Mouse (Mus musculus) midbrain, postnatal 0 days (tissue): ENCODE measurements around the gene Abcb4. TPM values are rescaled to one million over a fixed set of nuclear protein-coding genes. Genes with fewer than 3 reads are reported as not detected.
A peak's percentile ranks its signal among the peaks of the same experiment; 100 is the strongest.

Source experiments
- ATAC-seq: fragments of 200-750 bp; cut with Nextera tagmentation; 2 replicates; pipeline ENCODE4 v1.8.0; 2017; ENCODE audit warnings: moderate number of reproducible peaks, mild to moderate bottlenecking, moderate TSS enrichment, moderate library complexity; ENCODE audit not compliant: low FRiP score
- DNase-seq: peaks from one replicate; pipeline ENCODE4 v3.0.0-alpha.2; 2015; ENCODE audit warnings: low spot score
- H3K27ac ChIP-seq: fragments of 300-500 bp; sonication (generic); 2 replicates; pipeline ENCODE4 v1.5.1; 2014; ENCODE audit warnings: low read depth, mild to moderate bottlenecking, low read length, mixed read lengths
- H3K27me3 ChIP-seq: fragments of 300-500 bp; sonication (generic); 2 replicates; pipeline ENCODE4 v1.6.1; 2014; ENCODE audit warnings: low read length, control low read depth, mixed read lengths; ENCODE audit not compliant: insufficient read depth
- H3K36me3 ChIP-seq: fragments of 300-500 bp; sonication (generic); 2 replicates; pipeline ENCODE4 v1.6.1; 2014; ENCODE audit warnings: low read length, control low read depth, mixed read lengths; ENCODE audit not compliant: insufficient read depth
- H3K4me1 ChIP-seq: fragments of 300-500 bp; sonication (generic); 2 replicates; pipeline ENCODE4 v1.6.1; 2014; ENCODE audit warnings: mild to moderate bottlenecking, control low read depth, antibody characterized with exemption, low read length, mixed read lengths; ENCODE audit not compliant: insufficient read depth
- H3K4me2 ChIP-seq: fragments of 300-500 bp; sonication (generic); 2 replicates; pipeline ENCODE4 v1.6.1; 2014; ENCODE audit warnings: low read depth, mild to moderate bottlenecking, low read length, mixed read lengths; ENCODE audit not compliant: poor library complexity, severe bottlenecking
- H3K4me3 ChIP-seq: fragments of 300-500 bp; sonication (generic); 2 replicates; pipeline ENCODE4 v1.5.1; 2014; ENCODE audit warnings: low read depth, mild to moderate bottlenecking, low read length, moderate library complexity
- H3K9ac ChIP-seq: fragments of 300-500 bp; sonication (generic); replicated peaks from 2 replicates; pipeline ENCODE4 v1.6.1; 2014; ENCODE audit warnings: mild to moderate bottlenecking, low read length, moderate library complexity, mixed read lengths; ENCODE audit not compliant: poor library complexity, severe bottlenecking
- H3K9me3 ChIP-seq: fragments of 300-500 bp; sonication (generic); 2 replicates; pipeline ENCODE4 v1.6.1; 2016; ENCODE audit warnings: low read length, control low read depth
- CTCF ChIP-seq: IDR thresholded peaks from 2 replicates; pipeline ENCODE4 v1.5.1; 2016; ENCODE audit warnings: antibody characterized with exemption, mild to moderate bottlenecking
- WGBS: fragments of 180-500 bp; shearing (Covaris S2); extraction: QIAGEN DNeasy Blood & Tissue Kit; methylation state at CpG from one replicate; pipeline ENCODE4 v1.1.7; 2014; 5-methylcytosine and 5-hydroxymethylcytosine counted together
- polyA plus RNA-seq: library from polyadenylated mRNA; unstranded; fragments of >200 nt; fragmentation: Nextera tagmentation; extraction: Ambion mirVana; gene quantifications from 2 replicates; pipeline ENCODE4 v1.2.1, GENCODE M21; 2015
- total RNA-seq: library from RNA; depleted of rRNA; stranded (reverse); fragments of >200 nt; gene quantifications from 2 replicates; pipeline ENCODE4 v1.2.3, GENCODE M21; 2014

The Abcb4 gene
- total and polyA plus RNA-seq, 2 experiments from 2014 or later: 1.2 to 1.5 TPM

GRCm38 (mm10) chr5:8985470-8985869 is 92.0 kb downstream of the Abcb4 start:
- no peak for TF ChIP-seq CTCF
- no peak overlapping the region for H3K9ac ChIP-seq
- H3K4me2 ChIP-seq: no peak overlapping the region
- peaks cover 9% of the 10 kb centered on the region for H3K36me3 ChIP-seq
- no peaks in the 10 kb centered on the region for H3K27me3 ChIP-seq
- no peaks in the 10 kb centered on the region for H3K4me1 ChIP-seq
- DNase-seq: no peak
- H3K4me3 ChIP-seq: no peak overlapping the region
- no peak overlapping the region for H3K27ac ChIP-seq
- no peaks in the 10 kb centered on the region for H3K9me3 ChIP-seq
- ATAC-seq: no peak
- WGBS: 94% methylated on average over 3 of the region's 3 CpGs

GRCm38 (mm10) chr5:8987925-8988324 is 94.4 kb downstream of the Abcb4 start:
- Histone ChIP-seq H3K4me2 (no peak overlapping the region), H3K27ac (no peak overlapping the region), H3K9ac (no peak overlapping the region), H3K4me1 (no peaks in the 10 kb centered on the region), H3K27me3 (no peaks in the 10 kb centered on the region), H3K4me3 (no peak overlapping the region), H3K36me3 (peaks cover 5% of the 10 kb centered on the region), H3K9me3 (no peaks in the 10 kb centered on the region)
- ATAC-seq (no peak), DNase-seq (no peak)
- TF ChIP-seq CTCF: no peak
- whole genome bisulfite sequencing: 93% methylated on average over 5 of the region's 5 CpGs

GRCm38 (mm10) chr5:8990526-8990925 is 97.0 kb downstream of the Abcb4 start:
- H3K9me3 ChIP-seq: no peaks in the 10 kb centered on the region
- H3K36me3 ChIP-seq: no peaks in the 10 kb centered on the region; the same call in 1 of the 2 replicates
- no peak overlapping the region for H3K4me3 ChIP-seq
- no peak overlapping the region for H3K27ac ChIP-seq
- no peak for ATAC-seq
- H3K4me1 ChIP-seq: no peaks in the 10 kb centered on the region
- H3K4me2 ChIP-seq: no peak overlapping the region
- no peak overlapping the region for H3K9ac ChIP-seq
- no peak for TF ChIP-seq CTCF
- WGBS: 90% methylated on average over 13 of the region's 13 CpGs
- no peak for DNase-seq
- H3K27me3 ChIP-seq: no peaks in the 10 kb centered on the region

GRCm38 (mm10) chr5:8991626-8992025 is 98.1 kb downstream of the Abcb4 start:
- Histone ChIP-seq H3K9me3 (no peaks in the 10 kb centered on the region), H3K9ac (no peak overlapping the region), H3K27ac (no peak overlapping the region), H3K27me3 (no peaks in the 10 kb centered on the region), H3K36me3 (no peaks in the 10 kb centered on the region; the same call in 1 of the 2 replicates), H3K4me3 (no peak overlapping the region), H3K4me1 (no peaks in the 10 kb centered on the region), H3K4me2 (no peak overlapping the region)
- no peak for TF ChIP-seq CTCF
- DNase-seq (no peak), ATAC-seq (no peak)
- 87% methylated on average over 16 of the region's 16 CpGs for WGBS

GRCm38 (mm10) chr5:8995966-8996685 is 102.6 kb downstream of the Abcb4 start:
- Histone ChIP-seq H3K27ac (peak overlapping the region; percentile 77), H3K36me3 (no peaks in the 10 kb centered on the region), H3K27me3 (no peaks in the 10 kb centered on the region), H3K4me3 (peak overlapping the region; percentile 79), H3K4me2 (peak overlapping the region; percentile 72), H3K4me1 (no peaks in the 10 kb centered on the region), H3K9me3 (no peaks in the 10 kb centered on the region), H3K9ac (peak overlapping the region; percentile 75)
- TF ChIP-seq CTCF: no peak
- WGBS: 11% methylated on average over 13 of the region's 13 CpGs
- DNase-seq: no peak
- no peak for ATAC-seq

- peak; percentile 50 for TF ChIP-seq CTCF
- peak within 1 kb of the TSS; percentile 72 for H3K4me2 ChIP-seq
- H3K4me1 ChIP-seq: no peaks in the 10 kb centered on the region
- H3K27me3 ChIP-seq: no peaks in the 10 kb centered on the region
- no peaks in the 10 kb centered on the region for H3K36me3 ChIP-seq
- no peaks in the 10 kb centered on the region for H3K9me3 ChIP-seq
- peak; percentile 99 for ATAC-seq
- DNase-seq: peak; percentile 96
- H3K9ac ChIP-seq: peak within 1 kb of the TSS; percentile 75
- H3K4me3 ChIP-seq: peak within 1 kb of the TSS; percentile 79
- H3K27ac ChIP-seq: peak within 1 kb of the TSS; percentile 77
- under 1% methylated on average over 44 of the region's 57 CpGs for WGBS
Observed at GRCm38 (mm10) chr5:8996686-8997512, 103.4 kb downstream of the Abcb4 start, which contains the start of gene Crot. Crot (minus strand) TSS chr5:8997324.
